Comparison of ENCODE assay signal across 8 mouse cellular contexts in genomic region chr1:135540270-135540669, GRCm38 (mm10).
DNase-seq lines count a peak whose midpoint lies in the region; ATAC-seq and TF ChIP-seq lines count a peak whose summit lies in the region.

No protein-coding gene starts in this region.

- H3K9ac ChIP-seq in ES-E14 (ENCODE audit: insufficient read depth, low read depth, low read length, poor library complexity, severe bottlenecking), result no peak overlapping the region
- H3K9ac ChIP-seq in forebrain, embryonic 16.5 days (replicated peaks; ENCODE audit: low read depth, low read length), result no peak overlapping the region
- H3K9ac ChIP-seq in liver, embryonic 16.5 days (ENCODE audit: low read depth, low read length), result no peak overlapping the region
- H3K9ac ChIP-seq in neural tube, embryonic 14.5 days (replicated peaks; ENCODE audit: low read depth, low read length), result no peak overlapping the region

- in situ Hi-C loops in ES-E14 (cut with MboI; ENCODE audit: low sequenced_read_pairs in 2 of 2, unreplicated experiment in 2 of 2), result no loop called here

- ATAC-seq in forebrain, embryonic 16.5 days, result peak; percentile 58
- peak; percentile 56 for ATAC-seq in liver, embryonic 16.5 days (ENCODE audit: low read depth)
- ATAC-seq in neural tube, embryonic 14.5 days (ENCODE audit: low read depth), result peak; percentile 67

- no peak overlapping the region for H3K27ac ChIP-seq in ES-E14 (ENCODE audit: insufficient read depth, low read depth, low read length, poor library complexity, severe bottlenecking)
- no peak overlapping the region for H3K27ac ChIP-seq in forebrain, embryonic 16.5 days (ENCODE audit: low read length)
- H3K27ac ChIP-seq in liver, embryonic 16.5 days (ENCODE audit: low read length), result no peak overlapping the region
- H3K27ac ChIP-seq in neural tube, embryonic 14.5 days (ENCODE audit: low read depth, low read length), result no peak overlapping the region

- 22% methylated on average over 4 of the region's 4 CpGs for WGBS in forebrain, embryonic 16.5 days
- 23% methylated on average over 4 of the region's 4 CpGs for WGBS in large intestine, adult 2 months
- 24% methylated on average over 4 of the region's 4 CpGs for WGBS in liver, embryonic 16.5 days (ENCODE audit: insufficient replicate concordance)
- 25% methylated on average over 4 of the region's 4 CpGs for WGBS in neural tube, embryonic 14.5 days

- peak; percentile 90 for DNase-seq in ES-E14 (ENCODE audit: low read depth, low spot score)
- peak; percentile 46 for DNase-seq in cerebellum, adult 11-12 months
- DNase-seq in heart, postnatal 25 days (ENCODE audit: low spot score), result peak; percentile 63
- DNase-seq in large intestine, adult 2 months (ENCODE audit: low read depth, low spot score), result peak; percentile 53
- peak; percentile 78 for DNase-seq in testis, postnatal 14 days (ENCODE audit: low spot score)

- no peak overlapping the region for H3K4me3 ChIP-seq in ES-E14 (ENCODE audit: insufficient read depth in 1 of 2, low read depth in 1 of 2, low read length in 2 of 2, poor library complexity in 1 of 2, severe bottlenecking in 1 of 2)
- no peak overlapping the region for H3K4me3 ChIP-seq in forebrain, embryonic 16.5 days (replicated peaks; ENCODE audit: low read length)
- H3K4me3 ChIP-seq in liver, embryonic 16.5 days (ENCODE audit: low read depth, low read length), result no peak overlapping the region
- no peak overlapping the region for H3K4me3 ChIP-seq in neural tube, embryonic 14.5 days (ENCODE audit: low read depth, low read length)

- no peaks in the 10 kb centered on the region for H3K4me1 ChIP-seq in ES-E14 (ENCODE audit: control insufficient read depth in 2 of 2, insufficient read depth in 2 of 2, low read length in 2 of 2, poor library complexity in 1 of 2)
- peaks cover 12% of the 10 kb centered on the region for H3K4me1 ChIP-seq in forebrain, embryonic 16.5 days (replicated peaks; ENCODE audit: control insufficient read depth, insufficient read depth, low read length)
- no peaks in the 10 kb centered on the region; the same call in 1 of the 2 replicates for H3K4me1 ChIP-seq in liver, embryonic 16.5 days (ENCODE audit: control insufficient read depth, low read depth, low read length)
- 0 out of 2 replicates have a peak, but pooled peaks cover 10% of the 10 kb centered on the region for H3K4me1 ChIP-seq in neural tube, embryonic 14.5 days (ENCODE audit: control insufficient read depth, insufficient read depth, low read length)

- intact Hi-C loops in heart, postnatal 25 days (cut with DNase I), result loop anchor here (1.0 to 10.0 kb wide), 2 partner anchors 79 to 365 kb away; no protein-coding TSS in a partner anchor

- H3K36me3 ChIP-seq in ES-E14 (ENCODE audit: control insufficient read depth, insufficient read depth, low read length, poor library complexity, severe bottlenecking), result no peaks in the 10 kb centered on the region; the same call in 1 of the 2 replicates
- no peaks in the 10 kb centered on the region for H3K36me3 ChIP-seq in forebrain, embryonic 16.5 days (ENCODE audit: control insufficient read depth, insufficient read depth)
- H3K36me3 ChIP-seq in liver, embryonic 16.5 days (ENCODE audit: control insufficient read depth, insufficient read depth), result no peaks in the 10 kb centered on the region
- H3K36me3 ChIP-seq in neural tube, embryonic 14.5 days (ENCODE audit: control insufficient read depth, insufficient read depth, low read length), result peaks cover 3% of the 10 kb centered on the region; the same call in 1 of the 2 replicates

- H3K4me2 ChIP-seq in forebrain, embryonic 16.5 days (ENCODE audit: low read length), result no peak overlapping the region
- H3K4me2 ChIP-seq in liver, embryonic 16.5 days (ENCODE audit: low read depth, low read length), result no peak overlapping the region
- no peak overlapping the region for H3K4me2 ChIP-seq in neural tube, embryonic 14.5 days (ENCODE audit: low read depth, low read length)

- H3K9me3 ChIP-seq in ES-E14 (ENCODE audit: control insufficient read depth, insufficient read depth, low read depth, low read length), result no peaks in the 10 kb centered on the region
- no peaks in the 10 kb centered on the region for H3K9me3 ChIP-seq in forebrain, embryonic 16.5 days (ENCODE audit: control insufficient read depth, low read length)
- H3K9me3 ChIP-seq in liver, embryonic 16.5 days (replicated peaks; ENCODE audit: control insufficient read depth, low read length), result no peaks in the 10 kb centered on the region
- H3K9me3 ChIP-seq in neural tube, embryonic 14.5 days (ENCODE audit: control insufficient read depth, low read length), result no peaks in the 10 kb centered on the region

- H3K27me3 ChIP-seq in forebrain, embryonic 16.5 days (replicated peaks; ENCODE audit: control insufficient read depth, insufficient read depth, low read length), result no peaks in the 10 kb centered on the region
- H3K27me3 ChIP-seq in liver, embryonic 16.5 days (ENCODE audit: control insufficient read depth, insufficient read depth, low read depth, low read length), result no peaks in the 10 kb centered on the region
- H3K27me3 ChIP-seq in neural tube, embryonic 14.5 days (ENCODE audit: control insufficient read depth, insufficient read depth, low read length), result no peaks in the 10 kb centered on the region

TF ChIP-seq in ES-E14, 5 proteins besides CTCF, POLR2A, EP300 and RAD21:
- TF ChIP-seq MAFK (IDR thresholded peaks at IDR 0.05; ENCODE audit: insufficient read depth, low read depth, low read length) (no peak), ZC3H11A (IDR thresholded peaks at IDR 0.05; ENCODE audit: borderline replicate concordance, low read depth, low read length) (peak; percentile 50; the same call in 1 of the 2 replicates), ZNF384 (IDR thresholded peaks at IDR 0.05; ENCODE audit: low read depth, low read length) (no peak)
